Mouse (Mus musculus) liver, postnatal 0 days (tissue): ENCODE data around the gene Lexm. TPM values are rescaled to one million over a fixed set of nuclear protein-coding genes. Genes with fewer than 3 reads are reported as not detected.
A peak's percentile ranks its signal among the peaks of the same experiment; 100 is the strongest.

Source experiments
- ATAC-seq: fragments of 200-750 bp; cut with Nextera tagmentation; 2 replicates; pipeline ENCODE4 v1.8.0; 2017; ENCODE audit warnings: mild to moderate bottlenecking, moderate library complexity
- DNase-seq: peaks from one replicate; pipeline ENCODE4 v3.0.0-alpha.2; 2016
- H3K27ac ChIP-seq: fragments of 300-500 bp; sonication (generic); 2 replicates; pipeline ENCODE4 v1.5.1; 2014; ENCODE audit warnings: antibody characterized with exemption, moderate library complexity, mild to moderate bottlenecking, low read depth
- H3K27me3 ChIP-seq: fragments of 300-500 bp; sonication (generic); 2 replicates; pipeline ENCODE4 v1.6.1; 2014; ENCODE audit warnings: low read length, control low read depth, mixed read lengths; ENCODE audit not compliant: insufficient read depth
- H3K36me3 ChIP-seq: fragments of 300-500 bp; sonication (generic); replicated peaks from 2 replicates; pipeline ENCODE4 v1.6.1; 2014; ENCODE audit warnings: mild to moderate bottlenecking, control low read depth, low read length, moderate library complexity, mixed read lengths; ENCODE audit not compliant: insufficient read depth
- H3K4me1 ChIP-seq: fragments of 300-500 bp; sonication (generic); 2 replicates; pipeline ENCODE4 v1.6.1; 2014; ENCODE audit warnings: antibody characterized with exemption, mild to moderate bottlenecking, control low read depth; ENCODE audit not compliant: insufficient read depth
- H3K4me2 ChIP-seq: fragments of 300-500 bp; sonication (generic); 2 replicates; pipeline ENCODE4 v1.6.1; 2014; ENCODE audit warnings: low read depth, mild to moderate bottlenecking, low read length, moderate library complexity, mixed read lengths
- H3K4me3 ChIP-seq: fragments of 300-500 bp; sonication (generic); 2 replicates; pipeline ENCODE4 v1.5.1; 2014; ENCODE audit warnings: low read depth, low read length
- H3K9ac ChIP-seq: fragments of 300-500 bp; sonication (generic); replicated peaks from 2 replicates; pipeline ENCODE4 v1.6.1; 2014; ENCODE audit warnings: mild to moderate bottlenecking, moderate library complexity
- H3K9me3 ChIP-seq: fragments of 300-500 bp; sonication (generic); 2 replicates; pipeline ENCODE4 v1.6.1; 2016; ENCODE audit warnings: mild to moderate bottlenecking, control low read depth, low read length, mixed read lengths
- CTCF ChIP-seq: sonication (generic); IDR thresholded peaks from 2 replicates; pipeline ENCODE4 v1.5.1; 2016; ENCODE audit warnings: antibody characterized with exemption, low read depth
- EP300 ChIP-seq: IDR thresholded peaks from 2 replicates; pipeline ENCODE4 v1.6.1; 2016; ENCODE audit warnings: antibody characterized with exemption, low read depth, mild to moderate bottlenecking
- WGBS: fragments of 180-500 bp; shearing (Covaris S2); extraction: QIAGEN DNeasy Blood & Tissue Kit; methylation state at CpG from one replicate; pipeline ENCODE4 v1.1.7; 2014; ENCODE audit not compliant: insufficient replicate concordance; 5-methylcytosine and 5-hydroxymethylcytosine counted together
- polyA plus RNA-seq: library from polyadenylated mRNA; unstranded; fragments of >200 nt; fragmentation: Nextera tagmentation; extraction: Ambion mirVana; gene quantifications from 2 replicates; pipeline ENCODE4 v1.2.1, GENCODE M21; 2015

Lexm gene
- polyA plus RNA-seq, 1 experiment from 2014 or later: not detected

GRCm38 (mm10) chr4:106653051-106653450 is 36.0 kb upstream of the Lexm start:
- Histone ChIP-seq H3K36me3 (peaks cover 6% of the 10 kb centered on the region; the same call in 1 of the 2 replicates), H3K27ac (no peak overlapping the region), H3K9ac (no peak overlapping the region), H3K4me2 (no peak overlapping the region), H3K4me3 (no peak overlapping the region), H3K4me1 (peaks cover 10% of the 10 kb centered on the region), H3K27me3 (no peaks in the 10 kb centered on the region), H3K9me3 (no peaks in the 10 kb centered on the region)
- DNase-seq (no peak), ATAC-seq (no peak)
- 89% methylated on average over 15 of the region's 15 CpGs for WGBS
- TF ChIP-seq EP300: no peak
- TF ChIP-seq CTCF: no peak

GRCm38 (mm10) chr4:106652546-106652945 is 35.5 kb upstream of the Lexm start:
- no peak overlapping the region for H3K27ac ChIP-seq
- no peak overlapping the region for H3K4me2 ChIP-seq
- H3K9ac ChIP-seq: no peak overlapping the region
- H3K9me3 ChIP-seq: no peaks in the 10 kb centered on the region
- WGBS: 62% methylated on average over 3 of the region's 3 CpGs
- ATAC-seq (no peak), DNase-seq (no peak)
- no peak overlapping the region for H3K4me3 ChIP-seq
- no peak for TF ChIP-seq EP300
- TF ChIP-seq CTCF: no peak
- peaks cover 10% of the 10 kb centered on the region for H3K4me1 ChIP-seq
- no peaks in the 10 kb centered on the region for H3K27me3 ChIP-seq
- H3K36me3 ChIP-seq: 0 out of 2 replicates have a peak, but pooled peaks cover 5% of the 10 kb centered on the region

- ATAC-seq (peak; percentile 99), DNase-seq (peak; percentile 97)
- TF ChIP-seq EP300 (peak; percentile 76), CTCF (no peak)
- H3K9ac ChIP-seq: peak within 1 kb of the TSS; percentile 76
- peak within 1 kb of the TSS; percentile 72 for H3K27ac ChIP-seq
- H3K4me3 ChIP-seq: peak within 1 kb of the TSS; percentile 67
- H3K27me3 ChIP-seq: no peaks in the 10 kb centered on the region
- no peaks in the 10 kb centered on the region for H3K9me3 ChIP-seq
- H3K4me2 ChIP-seq: peak within 1 kb of the TSS; percentile 96
- peaks cover 10% of the 10 kb centered on the region for H3K4me1 ChIP-seq
- 0 out of 2 replicates have a peak, but pooled peaks cover 5% of the 10 kb centered on the region for H3K36me3 ChIP-seq
- WGBS: 3% methylated on average over 40 of the region's 40 CpGs
Measured at GRCm38 (mm10) chr4:106650833-106651527, 33.9 kb upstream of the Lexm start, which contains the start of gene Pars2. TSS of gene Pars2 (plus strand) at chr4:106651069.

GRCm38 (mm10) chr4:106647137-106647536 is 30.1 kb upstream of the Lexm start:
- ATAC-seq (no peak), DNase-seq (no peak)
- no peaks in the 10 kb centered on the region for H3K36me3 ChIP-seq
- H3K4me1 ChIP-seq: peaks cover 13% of the 10 kb centered on the region
- H3K9me3 ChIP-seq: no peaks in the 10 kb centered on the region
- H3K9ac ChIP-seq: no peak overlapping the region
- H3K4me3 ChIP-seq: no peak overlapping the region
- 75% methylated on average over 6 of the region's 6 CpGs for WGBS
- no peak overlapping the region for H3K27ac ChIP-seq
- TF ChIP-seq CTCF: no peak
- no peak for TF ChIP-seq EP300
- no peaks in the 10 kb centered on the region for H3K27me3 ChIP-seq
- H3K4me2 ChIP-seq: no peak overlapping the region

GRCm38 (mm10) chr4:106645797-106646196 is 28.8 kb upstream of the Lexm start:
- no peak overlapping the region for H3K9ac ChIP-seq
- TF ChIP-seq EP300: no peak
- H3K27ac ChIP-seq: no peak overlapping the region
- ATAC-seq: no peak
- H3K4me3 ChIP-seq: no peak overlapping the region
- 72% methylated on average over 5 of the region's 5 CpGs for WGBS
- no peaks in the 10 kb centered on the region for H3K36me3 ChIP-seq
- no peaks in the 10 kb centered on the region for H3K9me3 ChIP-seq
- peaks cover 3% of the 10 kb centered on the region; the same call in 1 of the 2 replicates for H3K4me1 ChIP-seq
- no peaks in the 10 kb centered on the region for H3K27me3 ChIP-seq
- no peak overlapping the region for H3K4me2 ChIP-seq
- DNase-seq: no peak

GRCm38 (mm10) chr4:106644218-106644610 is 27.2 kb upstream of the Lexm start:
- Histone ChIP-seq H3K4me3 (no peak overlapping the region), H3K27ac (no peak overlapping the region), H3K36me3 (no peaks in the 10 kb centered on the region), H3K9me3 (no peaks in the 10 kb centered on the region), H3K4me2 (no peak overlapping the region), H3K9ac (no peak overlapping the region), H3K27me3 (no peaks in the 10 kb centered on the region), H3K4me1 (peaks cover 3% of the 10 kb centered on the region; the same call in 1 of the 2 replicates)
- WGBS: 64% methylated on average over 6 of the region's 6 CpGs
- DNase-seq (no peak), ATAC-seq (no peak)
- TF ChIP-seq EP300: no peak
